Mouse (Mus musculus) heart, adult 2 months (tissue): ENCODE data around the gene Cacnb3. TPM values are rescaled to one million over a fixed set of nuclear protein-coding genes. Genes with fewer than 3 reads are reported as not detected.

Source experiments
- DNase-seq, 2 experiments: peaks; one replicate each; pipeline ENCODE4 v3.0.0; 2021
- H3K27ac ChIP-seq: fragments of 200-600 bp; 2 replicates; pipeline ENCODE4 v1.8.1; 2022
- H3K27me3 ChIP-seq: fragments of 200-500 bp; 2 replicates; pipeline ENCODE4 v1.6.1; 2012; ENCODE audit warnings: mild to moderate bottlenecking, low read length, inconsistent platforms, mixed read lengths; ENCODE audit not compliant: control insufficient read depth, insufficient read depth
- H3K36me3 ChIP-seq: fragments of 200-500 bp; 2 replicates; pipeline ENCODE4 v1.6.1; 2012; ENCODE audit warnings: low read length, inconsistent platforms; ENCODE audit not compliant: control insufficient read depth, insufficient read depth
- H3K4me1 ChIP-seq: fragments of 200-500 bp; 2 replicates; pipeline ENCODE4 v1.6.1; 2011; ENCODE audit warnings: low read length; ENCODE audit not compliant: control insufficient read depth, insufficient read depth
- H3K4me3 ChIP-seq: fragments of 200-600 bp; 2 replicates; pipeline ENCODE4 v1.8.1; 2022
- H3K79me2 ChIP-seq: fragments of 200-500 bp; replicated peaks from 2 replicates; pipeline ENCODE4 v1.6.1; 2012; ENCODE audit warnings: mild to moderate bottlenecking, inconsistent platforms, low read length, moderate library complexity, mixed read lengths; ENCODE audit not compliant: control insufficient read depth, insufficient read depth
- H3K9ac ChIP-seq: fragments of 200-500 bp; 2 replicates; pipeline ENCODE4 v1.6.1; 2012; ENCODE audit warnings: low read depth, mild to moderate bottlenecking, control low read depth, inconsistent platforms, low read length, mixed read lengths
- CTCF ChIP-seq: fragments of 200-600 bp; IDR thresholded peaks from 2 replicates; pipeline ENCODE4 v1.8.1; 2022; ENCODE audit warnings: antibody characterized with exemption, mild to moderate bottlenecking, moderate library complexity
- EP300 ChIP-seq: fragments of 200-500 bp; IDR thresholded peaks from 2 replicates; pipeline ENCODE4 v1.6.1; 2011; ENCODE audit warnings: low read depth, low read length, control low read depth; ENCODE audit not compliant: insufficient read depth
- POLR2A ChIP-seq: fragments of 200-500 bp; IDR thresholded peaks from 2 replicates; pipeline ENCODE4 v1.6.1; 2011; ENCODE audit warnings: mild to moderate bottlenecking, low read depth, low read length, control low read depth; ENCODE audit not compliant: insufficient read depth
- WGBS: fragments of 180-500 bp; shearing (Covaris S2); methylation state at CpG from one replicate; pipeline ENCODE4 v1.1.7; 2018; 5-methylcytosine and 5-hydroxymethylcytosine counted together
- intact Hi-C: fragments of 180-260 bp; cut with DNase I; formaldehyde crosslinking; loops from one replicate; pipeline ENCODE4 v1.15.1; 2025
- polyA plus RNA-seq: library from polyadenylated mRNA; depleted of rRNA; stranded (reverse); fragments of >200 nt; gene quantifications from 2 replicates; pipeline ENCODE4 v1.2.3, GENCODE M21; 2012
- total RNA-seq, 2 experiments: library from RNA; stranded (reverse); gene quantifications; 2 replicates each; pipeline ENCODE4 v1.2.3; 2021

The Cacnb3 gene
- total and polyA plus RNA-seq, 3 experiments = 2.6 to 6.5 (median 2.7) TPM

DNA sequence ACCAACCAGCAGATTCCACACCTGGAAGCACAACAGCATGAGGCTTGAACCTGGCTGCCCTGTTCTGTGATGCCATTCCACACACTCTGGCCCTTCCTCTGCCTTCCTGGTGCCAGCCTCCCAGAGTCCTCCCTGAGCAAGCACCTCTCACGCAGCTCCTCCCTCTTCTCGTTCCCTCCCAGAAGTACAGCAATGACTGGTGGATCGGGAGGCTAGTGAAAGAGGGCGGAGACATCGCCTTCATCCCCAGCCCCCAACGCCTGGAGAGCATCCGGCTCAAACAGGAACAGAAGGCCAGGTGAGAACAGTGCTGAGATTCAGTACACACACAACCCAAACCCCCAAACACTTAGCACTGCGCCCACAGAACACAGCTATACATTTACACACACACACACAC is 9.5 kb downstream of the Cacnb3 start:
- TF ChIP-seq EP300 (no peak), POLR2A (no peak), CTCF (no peak)
- no peak overlapping the region for H3K9ac ChIP-seq
- H3K36me3 ChIP-seq = no peaks in the 10 kb centered on the region
- no peak for DNase-seq
- no peaks in the 10 kb centered on the region for H3K79me2 ChIP-seq
- H3K27ac ChIP-seq = no peak overlapping the region
- 56% methylated on average over 8 of the region's 8 CpGs for WGBS
- H3K27me3 ChIP-seq = no peaks in the 10 kb centered on the region
- no peaks in the 10 kb centered on the region for H3K4me1 ChIP-seq
- intact Hi-C loops = no loop called here
- H3K4me3 ChIP-seq = no peak overlapping the region

DNA sequence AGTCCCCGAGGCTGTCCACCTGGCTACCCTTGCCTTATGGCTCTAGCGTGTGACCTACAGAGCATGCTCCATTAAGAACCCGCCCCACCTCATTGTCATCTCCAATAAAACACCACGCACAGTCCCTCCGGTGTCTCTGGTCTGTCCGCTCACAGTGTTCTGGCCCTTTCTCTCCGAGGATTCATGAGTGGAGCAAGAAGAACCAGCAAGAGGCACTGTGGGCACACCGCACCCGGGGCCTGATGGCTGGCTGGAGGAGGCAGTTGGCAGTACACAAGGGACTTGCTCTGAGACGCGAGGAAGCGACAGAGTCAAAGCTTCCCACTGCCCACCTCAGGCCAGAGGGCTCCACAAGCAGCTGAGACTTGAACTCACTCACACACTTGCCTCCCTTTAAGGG is 13.8 kb downstream of the Cacnb3 start:
- H3K27me3 ChIP-seq = no peaks in the 10 kb centered on the region
- TF ChIP-seq CTCF (no peak), EP300 (no peak), POLR2A (no peak)
- no peak overlapping the region for H3K27ac ChIP-seq
- no peaks in the 10 kb centered on the region for H3K4me1 ChIP-seq
- no peak overlapping the region for H3K4me3 ChIP-seq
- intact Hi-C loops = no loop called here
- no peak for DNase-seq
- WGBS = 87% methylated on average over 12 of the region's 12 CpGs
- H3K9ac ChIP-seq = no peak overlapping the region
- H3K36me3 ChIP-seq = no peaks in the 10 kb centered on the region
- H3K79me2 ChIP-seq = no peaks in the 10 kb centered on the region

DNA sequence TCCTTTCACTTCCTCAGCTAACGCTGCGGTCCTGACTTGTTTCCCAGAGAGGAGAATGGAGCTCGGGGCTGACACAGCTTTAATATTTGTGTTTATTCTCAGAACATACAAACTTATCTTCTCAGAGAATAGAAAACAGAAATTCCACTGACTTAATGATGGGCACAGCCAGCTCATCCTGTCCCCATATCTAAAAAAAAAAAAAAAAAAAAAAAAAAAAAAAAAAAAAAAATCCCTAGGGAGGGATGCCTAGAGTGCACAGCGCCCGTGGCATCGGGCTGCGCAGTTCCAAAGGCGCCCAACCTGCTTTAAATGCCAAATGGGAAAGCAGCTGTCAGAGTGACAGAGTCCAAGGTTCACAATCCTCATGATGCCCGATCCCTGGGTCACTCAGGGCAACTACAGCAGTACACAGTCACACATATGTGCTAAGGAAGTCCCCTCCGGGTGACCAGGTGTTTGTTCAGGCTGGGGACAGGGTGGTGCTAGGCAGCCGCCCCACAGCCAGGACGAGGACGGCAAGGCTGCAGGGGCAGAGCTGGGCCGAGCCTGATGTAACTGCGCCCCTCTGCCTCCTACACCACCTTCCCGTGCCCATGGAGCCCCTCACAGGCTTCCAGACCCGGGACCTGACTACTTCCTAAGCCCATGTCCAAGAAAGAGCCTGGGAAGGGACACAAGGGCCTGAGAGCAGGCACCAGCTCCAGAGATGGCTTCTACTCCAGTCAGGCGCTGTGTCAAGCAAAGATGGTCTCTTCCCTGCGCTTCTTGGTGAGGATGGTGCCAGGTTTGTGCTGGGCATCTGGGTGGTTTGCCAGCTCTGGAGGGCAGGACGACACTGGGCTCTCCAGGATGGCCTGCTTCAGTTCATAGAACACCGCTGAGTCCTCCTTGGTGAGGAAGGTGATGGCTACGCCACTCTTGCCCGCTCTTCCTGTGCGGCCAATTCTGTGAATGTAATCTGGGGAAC is 14.7 kb downstream of the Cacnb3 start:
- intact Hi-C loops = no loop called here

DNA sequence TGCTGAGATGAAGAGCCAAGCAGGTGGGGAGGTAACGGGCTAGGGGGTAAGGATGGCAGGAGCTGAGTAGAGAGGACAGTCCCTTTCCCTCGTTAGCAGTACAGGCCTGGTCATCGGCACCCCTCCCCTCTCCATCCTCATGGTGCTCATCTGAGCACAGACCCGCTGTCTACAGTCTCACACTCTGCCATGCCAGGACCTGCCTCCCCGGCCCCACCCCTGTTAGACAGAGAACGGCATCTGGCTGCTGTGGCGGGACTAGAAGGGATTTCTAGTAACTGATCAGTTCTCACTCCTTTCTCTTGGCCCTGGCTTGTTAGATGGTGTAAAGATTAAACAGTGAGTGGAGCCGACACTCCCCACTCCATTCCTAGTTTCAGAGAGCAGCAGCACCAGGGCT is 16.1 kb downstream of the Cacnb3 start:
- Histone ChIP-seq H3K4me1 (no peaks in the 10 kb centered on the region), H3K79me2 (no peaks in the 10 kb centered on the region), H3K36me3 (no peaks in the 10 kb centered on the region), H3K27me3 (no peaks in the 10 kb centered on the region), H3K27ac (no peak overlapping the region), H3K9ac (no peak overlapping the region), H3K4me3 (no peak overlapping the region)
- no peak for DNase-seq
- whole genome bisulfite sequencing = 72% methylated on average over 8 of the region's 8 CpGs
- no peak for TF ChIP-seq CTCF
- TF ChIP-seq POLR2A = no peak
- no peak for TF ChIP-seq EP300
- intact Hi-C loops = no loop called here

More for the DNA sequence above, 14.7 kb downstream of the Cacnb3 start:
- H3K4me1 ChIP-seq = no peaks in the 10 kb centered on the region
- H3K36me3 ChIP-seq = no peaks in the 10 kb centered on the region
- DNase-seq = no peak
- TF ChIP-seq EP300 = no peak
- TF ChIP-seq CTCF = no peak
- TF ChIP-seq POLR2A = no peak
- H3K27ac ChIP-seq = no peak overlapping the region
- no peaks in the 10 kb centered on the region for H3K79me2 ChIP-seq
- no peak overlapping the region for H3K4me3 ChIP-seq
- 84% methylated on average over 24 of the region's 24 CpGs for WGBS
- H3K27me3 ChIP-seq = no peaks in the 10 kb centered on the region
- H3K9ac ChIP-seq = no peak overlapping the region

DNA sequence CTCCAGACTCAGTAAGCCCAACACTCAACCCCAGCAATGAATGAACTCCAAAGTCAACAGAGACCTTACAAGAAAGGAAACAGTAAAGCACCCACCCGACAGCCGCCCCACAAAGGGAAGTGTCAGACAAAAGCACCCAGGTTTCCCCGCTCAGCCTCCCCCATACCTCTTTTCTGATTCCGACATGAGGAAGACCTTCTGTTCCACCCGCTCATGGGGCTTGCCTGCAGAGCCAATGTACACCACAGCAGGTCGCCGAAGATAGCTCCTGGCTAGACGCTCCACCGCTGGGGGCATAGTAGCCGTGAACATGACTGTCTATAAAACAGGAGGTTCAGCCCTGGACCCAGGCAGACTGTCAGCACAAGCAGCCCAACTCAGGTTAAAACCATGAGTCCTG is 16.7 kb downstream of the Cacnb3 start:
- TF ChIP-seq POLR2A (no peak), EP300 (no peak), CTCF (no peak)

DNA sequence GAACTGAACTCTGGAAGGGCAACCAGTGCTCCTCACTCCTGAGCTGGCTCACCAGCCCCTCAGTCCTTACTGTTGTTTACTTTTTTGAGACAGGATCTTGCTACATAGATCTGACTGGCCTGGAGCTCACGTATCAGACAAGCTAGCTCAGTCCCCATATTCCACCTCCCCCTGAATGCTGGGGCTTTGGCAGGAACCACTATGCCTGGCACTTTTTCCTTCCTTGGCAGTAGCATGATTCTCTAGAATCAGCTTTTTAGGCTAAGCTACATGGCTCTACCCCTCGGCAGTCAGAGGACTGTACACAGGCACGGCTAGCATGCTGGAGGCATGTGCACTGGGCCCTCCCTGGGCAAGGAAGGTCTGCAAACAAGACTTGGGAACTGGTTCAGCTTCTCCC is 17.4 kb downstream of the Cacnb3 start:
- Histone ChIP-seq H3K4me1 (no peaks in the 10 kb centered on the region), H3K79me2 (no peaks in the 10 kb centered on the region), H3K36me3 (no peaks in the 10 kb centered on the region), H3K4me3 (no peak overlapping the region), H3K27me3 (no peaks in the 10 kb centered on the region), H3K27ac (no peak overlapping the region), H3K9ac (no peak overlapping the region)
- 86% methylated on average over 3 of the region's 3 CpGs for WGBS
- intact Hi-C loops = no loop called here
- no peak for TF ChIP-seq POLR2A
- no peak for TF ChIP-seq EP300
- TF ChIP-seq CTCF = no peak
- no peak for DNase-seq

More for the DNA sequence above, 16.7 kb downstream of the Cacnb3 start:
- Histone ChIP-seq H3K4me1 (no peaks in the 10 kb centered on the region), H3K9ac (no peak overlapping the region), H3K27me3 (no peaks in the 10 kb centered on the region), H3K36me3 (no peaks in the 10 kb centered on the region), H3K27ac (no peak overlapping the region), H3K4me3 (no peak overlapping the region), H3K79me2 (no peaks in the 10 kb centered on the region)
- intact Hi-C loops = no loop called here
- WGBS = 85% methylated on average over 10 of the region's 10 CpGs
- DNase-seq = no peak
